Mouse (Mus musculus) heart, embryonic 13.5 days (tissue): Measurements from ENCODE around the gene Disp1. TPM values are rescaled to one million over a fixed set of nuclear protein-coding genes. Genes with fewer than 3 reads are reported as not detected.

Source experiments
- ATAC-seq: fragments of 200-750 bp; cut with Nextera tagmentation; 2 replicates; pipeline ENCODE4 v1.8.0; 2017; ENCODE audit warnings: moderate TSS enrichment; ENCODE audit not compliant: insufficient number of reproducible peaks, low FRiP score, low TSS enrichment; ENCODE audit errors: extremely low read depth
- H3K27ac ChIP-seq: fragments of 300-500 bp; sonication (generic); replicated peaks from 2 replicates; pipeline ENCODE4 v1.5.1; 2015; ENCODE audit warnings: moderate library complexity, mild to moderate bottlenecking, inconsistent platforms
- H3K27me3 ChIP-seq: fragments of 300-500 bp; sonication (generic); replicated peaks from 2 replicates; pipeline ENCODE4 v1.6.1; 2015; ENCODE audit warnings: mild to moderate bottlenecking, inconsistent platforms
- H3K36me3 ChIP-seq: fragments of 300-500 bp; sonication (generic); 2 replicates; pipeline ENCODE4 v1.6.1; 2015; ENCODE audit warnings: mild to moderate bottlenecking, inconsistent platforms
- H3K4me1 ChIP-seq: fragments of 300-500 bp; sonication (generic); 2 replicates; pipeline ENCODE4 v1.6.1; 2015; ENCODE audit warnings: inconsistent platforms
- H3K4me2 ChIP-seq: fragments of 300-500 bp; sonication (generic); 2 replicates; pipeline ENCODE4 v1.6.1; 2015; ENCODE audit warnings: inconsistent platforms, mild to moderate bottlenecking, moderate library complexity
- H3K4me3 ChIP-seq: fragments of 300-500 bp; sonication (generic); 2 replicates; pipeline ENCODE4 v1.5.1; 2015; ENCODE audit warnings: moderate library complexity, mild to moderate bottlenecking, inconsistent platforms
- H3K9ac ChIP-seq: fragments of 300-500 bp; sonication (generic); 2 replicates; pipeline ENCODE4 v1.6.1; 2015; ENCODE audit warnings: inconsistent platforms, mild to moderate bottlenecking, moderate library complexity
- H3K9me3 ChIP-seq: fragments of 300-500 bp; sonication (generic); 2 replicates; pipeline ENCODE4 v1.6.1; 2016; ENCODE audit warnings: inconsistent platforms
- WGBS: fragments of 180-500 bp; shearing (Covaris S2); methylation state at CpG from one replicate; pipeline ENCODE4 v1.1.7; 2015; ENCODE audit warnings: mixed read lengths; 5-methylcytosine and 5-hydroxymethylcytosine counted together
- polyA plus RNA-seq: library from polyadenylated mRNA; unstranded; fragments of >200 nt; fragmentation: Nextera tagmentation; extraction: Ambion mirVana; gene quantifications from 2 replicates; pipeline ENCODE4 v1.2.1, GENCODE M21; 2015

Gene Disp1
- polyA plus RNA-seq, 1 experiment from 2014 or later = 9.1 TPM

GRCm38 (mm10) chr1:183233679-183234174 lies 12.4 kb upstream of the Disp1 start:
- Histone ChIP-seq H3K9ac (no peak overlapping the region), H3K4me1 (peaks cover 6% of the 10 kb centered on the region), H3K36me3 (no peaks in the 10 kb centered on the region), H3K9me3 (no peaks in the 10 kb centered on the region), H3K4me3 (no peak overlapping the region), H3K4me2 (no peak overlapping the region), H3K27ac (no peak overlapping the region), H3K27me3 (no peaks in the 10 kb centered on the region; the same call in 1 of the 2 replicates)
- 73% methylated on average over 11 of the region's 11 CpGs for WGBS
- no peak for ATAC-seq

GRCm38 (mm10) chr1:183232985-183233678 lies 11.8 kb upstream of the Disp1 start:
- Histone ChIP-seq H3K4me1 (peaks cover 12% of the 10 kb centered on the region), H3K4me3 (no peak overlapping the region), H3K27me3 (no peaks in the 10 kb centered on the region; the same call in 1 of the 2 replicates), H3K27ac (no peak overlapping the region), H3K4me2 (no peak overlapping the region), H3K36me3 (no peaks in the 10 kb centered on the region), H3K9me3 (no peaks in the 10 kb centered on the region), H3K9ac (no peak overlapping the region)
- no peak for ATAC-seq
- WGBS = 69% methylated on average over 7 of the region's 7 CpGs

- ATAC-seq = no peak
- H3K27ac ChIP-seq = no peak overlapping the region
Observed at GRCm38 (mm10) chr1:183227469-183227868, 6.1 kb upstream of the Disp1 start.

GRCm38 (mm10) chr1:183219021-183219420 lies 2.3 kb downstream of the Disp1 start:
- H3K4me3 ChIP-seq = no peak overlapping the region
- no peak overlapping the region for H3K4me2 ChIP-seq
- no peak overlapping the region for H3K9ac ChIP-seq
- WGBS = 86% methylated on average over 6 of the region's 6 CpGs
- H3K27ac ChIP-seq = no peak overlapping the region
- H3K36me3 ChIP-seq = no peaks in the 10 kb centered on the region
- peaks cover 18% of the 10 kb centered on the region for H3K4me1 ChIP-seq
- no peak for ATAC-seq
- no peaks in the 10 kb centered on the region for H3K27me3 ChIP-seq
- H3K9me3 ChIP-seq = no peaks in the 10 kb centered on the region

More at GRCm38 (mm10) chr1:183227469-183227868, 6.1 kb upstream of the Disp1 start:
- Histone ChIP-seq H3K9ac (no peak overlapping the region), H3K4me2 (no peak overlapping the region), H3K36me3 (no peaks in the 10 kb centered on the region), H3K9me3 (no peaks in the 10 kb centered on the region), H3K27me3 (no peaks in the 10 kb centered on the region), H3K4me3 (no peak overlapping the region), H3K4me1 (peaks cover 19% of the 10 kb centered on the region)
- WGBS = 62% methylated on average over 7 of the region's 7 CpGs

- Histone ChIP-seq H3K36me3 (peaks cover 2% of the 10 kb centered on the region; the same call in 1 of the 2 replicates), H3K4me3 (no peak overlapping the region), H3K27ac (no peak overlapping the region), H3K4me1 (peaks cover 29% of the 10 kb centered on the region), H3K4me2 (no peak overlapping the region), H3K9me3 (no peaks in the 10 kb centered on the region), H3K27me3 (no peaks in the 10 kb centered on the region), H3K9ac (no peak overlapping the region)
- no peak for ATAC-seq
- WGBS = 78% methylated on average over 4 of the region's 4 CpGs
Observed at GRCm38 (mm10) chr1:183216691-183217090, 4.6 kb downstream of the Disp1 start.

- H3K9me3 ChIP-seq = no peaks in the 10 kb centered on the region
- no peak overlapping the region for H3K4me3 ChIP-seq
- peaks cover 31% of the 10 kb centered on the region for H3K4me1 ChIP-seq
- H3K36me3 ChIP-seq = peaks cover 2% of the 10 kb centered on the region; the same call in 1 of the 2 replicates
- no peak overlapping the region for H3K4me2 ChIP-seq
- WGBS = 89% methylated on average over 6 of the region's 6 CpGs
- H3K9ac ChIP-seq = no peak overlapping the region
- ATAC-seq = no peak
- no peaks in the 10 kb centered on the region for H3K27me3 ChIP-seq
- no peak overlapping the region for H3K27ac ChIP-seq
Observed at GRCm38 (mm10) chr1:183215706-183216105, 5.6 kb downstream of the Disp1 start.

GRCm38 (mm10) chr1:183213850-183214249 lies 7.5 kb downstream of the Disp1 start:
- Histone ChIP-seq H3K9me3 (no peaks in the 10 kb centered on the region), H3K36me3 (peaks cover 2% of the 10 kb centered on the region; the same call in 1 of the 2 replicates), H3K4me1 (peaks cover 22% of the 10 kb centered on the region), H3K27ac (no peak overlapping the region), H3K9ac (no peak overlapping the region), H3K27me3 (no peaks in the 10 kb centered on the region), H3K4me3 (no peak overlapping the region), H3K4me2 (no peak overlapping the region)
- 86% methylated on average over 6 of the region's 6 CpGs for WGBS
- ATAC-seq = no peak

GRCm38 (mm10) chr1:183212757-183213211 lies 8.5 kb downstream of the Disp1 start:
- peaks cover 2% of the 10 kb centered on the region; the same call in 1 of the 2 replicates for H3K36me3 ChIP-seq
- H3K4me1 ChIP-seq = peaks cover 21% of the 10 kb centered on the region
- ATAC-seq = no peak
- H3K27ac ChIP-seq = 0 out of 2 replicates have a peak overlapping the region, but pooled peaks have one; percentile 28
- no peak overlapping the region for H3K4me3 ChIP-seq
- H3K4me2 ChIP-seq = no peak overlapping the region
- no peaks in the 10 kb centered on the region for H3K27me3 ChIP-seq
- no peaks in the 10 kb centered on the region for H3K9me3 ChIP-seq
- no peak overlapping the region for H3K9ac ChIP-seq
- 59% methylated on average over 6 of the region's 6 CpGs for WGBS

- 88% methylated on average over 8 of the region's 8 CpGs for WGBS
- Histone ChIP-seq H3K36me3 (peaks cover 2% of the 10 kb centered on the region; the same call in 1 of the 2 replicates), H3K27me3 (no peaks in the 10 kb centered on the region), H3K4me1 (peaks cover 15% of the 10 kb centered on the region), H3K9me3 (no peaks in the 10 kb centered on the region), H3K27ac (no peak overlapping the region), H3K4me3 (no peak overlapping the region), H3K9ac (no peak overlapping the region), H3K4me2 (no peak overlapping the region)
- no peak for ATAC-seq
Observed at GRCm38 (mm10) chr1:183210115-183210514, 11.2 kb downstream of the Disp1 start.

- H3K9me3 ChIP-seq = no peaks in the 10 kb centered on the region
- no peak for ATAC-seq
- no peak overlapping the region for H3K4me3 ChIP-seq
- no peaks in the 10 kb centered on the region for H3K36me3 ChIP-seq
- no peak overlapping the region for H3K4me2 ChIP-seq
- no peaks in the 10 kb centered on the region for H3K27me3 ChIP-seq
- no peak overlapping the region for H3K27ac ChIP-seq
- H3K4me1 ChIP-seq = peaks cover 9% of the 10 kb centered on the region
- no peak overlapping the region for H3K9ac ChIP-seq
- WGBS = 73% methylated on average over 6 of the region's 6 CpGs
Observed at GRCm38 (mm10) chr1:183207623-183208022, 13.7 kb downstream of the Disp1 start.

- 93% methylated on average over 3 of the region's 3 CpGs for WGBS
- no peak for ATAC-seq
- no peak overlapping the region for H3K27ac ChIP-seq
- peaks cover 8% of the 10 kb centered on the region; the same call in 1 of the 2 replicates for H3K4me1 ChIP-seq
- H3K4me2 ChIP-seq = no peak overlapping the region
- H3K4me3 ChIP-seq = no peak overlapping the region
- no peaks in the 10 kb centered on the region for H3K36me3 ChIP-seq
- H3K9ac ChIP-seq = no peak overlapping the region
- no peaks in the 10 kb centered on the region for H3K27me3 ChIP-seq
- H3K9me3 ChIP-seq = no peaks in the 10 kb centered on the region
Observed at GRCm38 (mm10) chr1:183207141-183207540, 14.2 kb downstream of the Disp1 start.

GRCm38 (mm10) chr1:183200926-183201325 lies 20.4 kb downstream of the Disp1 start:
- Histone ChIP-seq H3K36me3 (no peaks in the 10 kb centered on the region), H3K4me2 (no peak overlapping the region), H3K27me3 (no peaks in the 10 kb centered on the region), H3K9ac (no peak overlapping the region), H3K27ac (no peak overlapping the region), H3K9me3 (no peaks in the 10 kb centered on the region), H3K4me3 (no peak overlapping the region), H3K4me1 (no peaks in the 10 kb centered on the region)
- WGBS = 88% methylated on average over 5 of the region's 5 CpGs
- ATAC-seq = no peak
